Mouse (Mus musculus) adrenal gland (tissue): ENCODE data around the gene Cep41.

Experiments
- intact Hi-C: fragments of 180-260 bp; cut with DNase I; formaldehyde crosslinking; loops from one replicate; pipeline ENCODE4 v1.15.1; 2025
- long read RNA-seq, 2 experiments: library from polyadenylated mRNA; unstranded; transcript quantifications; one replicate each; pipeline ENCODE4 v2.0.0; 2020; ENCODE audit warnings: borderline replicate concordance in 1 of 2; ENCODE audit not compliant: insufficient replicate concordance in 1 of 2

The Cep41 gene
- long read RNA-seq, experiment 1: 0 reads
- long read RNA-seq, experiment 2, partial matches to known transcripts: 0 of 2 reads
- long read RNA-seq, experiment 2, other reads (novel, unspliced or antisense): 0 of 2 reads

GRCm38 (mm10) chr6:30693350-30693991 is at the start of gene Cep41:
Cep41 (minus strand) TSS chr6:30693749.
- intact Hi-C loops: no loop called here

GRCm38 (mm10) chr6:30739177-30739747 is 45.7 kb upstream of the Cep41 start:
- intact Hi-C loops: no loop called here

- intact Hi-C loops: no loop called here
These were observed 45.0 kb upstream of the Cep41 start for GRCm38 (mm10) chr6:30738464-30739006.

- intact Hi-C loops: no loop called here
These were observed 44.3 kb upstream of the Cep41 start for GRCm38 (mm10) chr6:30737548-30738463.

GRCm38 (mm10) chr6:30736864-30737547 is 43.5 kb upstream of the Cep41 start:
- intact Hi-C loops: no loop called here

GRCm38 (mm10) chr6:30736372-30736762 is 42.8 kb upstream of the Cep41 start:
- intact Hi-C loops: no loop called here

GRCm38 (mm10) chr6:30735728-30736371 is 42.3 kb upstream of the Cep41 start:
- intact Hi-C loops: no loop called here

- intact Hi-C loops: no loop called here
These were observed 41.6 kb upstream of the Cep41 start for GRCm38 (mm10) chr6:30734988-30735727.

GRCm38 (mm10) chr6:30734465-30734864 is 40.9 kb upstream of the Cep41 start:
- intact Hi-C loops: no loop called here

GRCm38 (mm10) chr6:30732571-30733130 is 39.1 kb upstream of the Cep41 start:
- intact Hi-C loops: no loop called here

- intact Hi-C loops: no loop called here
These were observed 36.9 kb upstream of the Cep41 start for GRCm38 (mm10) chr6:30730301-30730971.

- intact Hi-C loops: no loop called here
These were observed 29.8 kb upstream of the Cep41 start, which contains the start of gene Mest for GRCm38 (mm10) chr6:30723331-30723730. Mest (plus strand) TSS chr6:30723547.

- intact Hi-C loops: no loop called here
These were observed 29.0 kb upstream of the Cep41 start for GRCm38 (mm10) chr6:30722385-30723164.

GRCm38 (mm10) chr6:30716796-30717195 is 23.2 kb upstream of the Cep41 start:
- intact Hi-C loops: no loop called here

GRCm38 (mm10) chr6:30714891-30715471 is 21.4 kb upstream of the Cep41 start:
- intact Hi-C loops: no loop called here

GRCm38 (mm10) chr6:30713896-30714295 is 20.3 kb upstream of the Cep41 start:
- intact Hi-C loops: no loop called here

GRCm38 (mm10) chr6:30713455-30713854 is 19.9 kb upstream of the Cep41 start:
- intact Hi-C loops: no loop called here

GRCm38 (mm10) chr6:30712484-30712883 is 18.9 kb upstream of the Cep41 start:
- intact Hi-C loops: no loop called here
